Mouse (Mus musculus): Measurements from ENCODE around the gene Dbnl. TPM values are rescaled to one million over a fixed set of nuclear protein-coding genes. Genes with fewer than 3 reads are reported as not detected.

The Dbnl gene
- polyA plus RNA-seq, 1 experiment from 2014 or later: 71.2 TPM

GRCm38 (mm10) chr11:5785732-5786131, 2.6 kb upstream of the Dbnl start:
- H3K9me3 ChIP-seq (ENCODE audit: control insufficient read depth, low read length): no peaks in the 10 kb centered on the region
- no peak overlapping the region for H3K27ac ChIP-seq (replicated peaks in 1 of 2; ENCODE audit: control insufficient read depth in 1 of 2, insufficient read depth in 1 of 2, low read depth in 2 of 2, low read length in 2 of 2)
- H3K4me2 ChIP-seq (ENCODE audit: low read length): no peak overlapping the region
- H3K4me3 ChIP-seq (ENCODE audit: control insufficient read depth in 1 of 2, insufficient read depth in 1 of 2, low read depth in 1 of 2, low read length in 2 of 2): no peak overlapping the region
- peaks cover 6 to 19% of the 10 kb centered on the region in 2 experiments; a peak in 3 of 4 replicates for H3K4me1 ChIP-seq (ENCODE audit: control insufficient read depth in 2 of 2, insufficient read depth in 2 of 2, low read length in 2 of 2)
- H3K9ac ChIP-seq (ENCODE audit: low read length): no peak overlapping the region
- no peak for ATAC-seq (ENCODE audit: insufficient number of reproducible peaks, insufficient read depth, low FRiP score, low read depth)
- H3K27me3 ChIP-seq (ENCODE audit: control insufficient read depth, insufficient read depth, low read length): no peaks in the 10 kb centered on the region
- peaks cover 9% of the 10 kb centered on the region; the same call in 1 of the 2 replicates for H3K36me3 ChIP-seq (ENCODE audit: control insufficient read depth, insufficient read depth, low read length)

DNA sequence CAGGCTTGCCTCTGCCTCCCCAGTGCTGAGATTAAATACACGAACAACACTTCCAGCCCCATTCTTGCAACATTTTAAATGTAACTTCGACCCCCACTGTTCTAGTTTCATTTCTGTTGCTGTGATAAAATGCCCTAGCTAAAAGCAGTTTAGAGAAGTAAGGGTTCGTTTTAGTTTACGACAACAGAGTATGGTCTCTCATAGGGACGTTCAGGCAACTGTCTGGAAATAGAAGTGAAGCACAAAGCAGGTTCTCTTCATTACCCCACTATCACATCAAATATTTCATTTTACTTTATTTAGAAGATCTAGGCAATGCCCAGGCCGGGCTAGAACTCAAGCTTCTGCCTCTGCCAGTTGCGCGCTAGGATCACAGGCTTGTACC, 625 bp upstream of the Dbnl start:
- Histone ChIP-seq H3K9me3 (ENCODE audit: control insufficient read depth, low read length) (no peaks in the 10 kb centered on the region), H3K4me2 (ENCODE audit: low read length) (peak overlapping the region; percentile 95), H3K27ac (replicated peaks in 1 of 2; ENCODE audit: control insufficient read depth in 1 of 2, insufficient read depth in 1 of 2, low read depth in 2 of 2, low read length in 2 of 2) (peak overlapping the region; percentile 88 to 90), H3K27me3 (ENCODE audit: control insufficient read depth, insufficient read depth, low read length) (no peaks in the 10 kb centered on the region), H3K4me3 (ENCODE audit: control insufficient read depth in 1 of 2, insufficient read depth in 1 of 2, low read depth in 1 of 2, low read length in 2 of 2) (peak overlapping the region; percentile 76 to 88), H3K4me1 (ENCODE audit: control insufficient read depth in 2 of 2, insufficient read depth in 2 of 2, low read length in 2 of 2) (peaks cover 6 to 19% of the 10 kb centered on the region in 2 experiments; a peak in 3 of 4 replicates), H3K9ac (ENCODE audit: low read length) (peak overlapping the region; percentile 93), H3K36me3 (ENCODE audit: control insufficient read depth, insufficient read depth, low read length) (peaks cover 19% of the 10 kb centered on the region)
- WGBS: 33% methylated on average over 8 of the region's 8 CpGs
- no peak for ATAC-seq (ENCODE audit: insufficient number of reproducible peaks, insufficient read depth, low FRiP score, low read depth)

- no peak for ATAC-seq (ENCODE audit: insufficient number of reproducible peaks, insufficient read depth, low FRiP score, low read depth)
- H3K4me1 ChIP-seq (ENCODE audit: control insufficient read depth in 2 of 2, insufficient read depth in 2 of 2, low read length in 2 of 2): peaks cover 9 to 22% of the 10 kb centered on the region in 2 experiments; a peak in 3 of 4 replicates
- H3K4me2 ChIP-seq (ENCODE audit: low read length): peak overlapping the region; percentile 95
- no peaks in the 10 kb centered on the region for H3K9me3 ChIP-seq (ENCODE audit: control insufficient read depth, low read length)
- H3K9ac ChIP-seq (ENCODE audit: low read length): peak overlapping the region; percentile 93
- peak overlapping the region; percentile 88 to 90; a peak in 3 of 4 replicates for H3K27ac ChIP-seq (replicated peaks in 1 of 2; ENCODE audit: control insufficient read depth in 1 of 2, insufficient read depth in 1 of 2, low read depth in 2 of 2, low read length in 2 of 2)
- 53% methylated on average over 6 of the region's 6 CpGs for WGBS
- no peaks in the 10 kb centered on the region for H3K27me3 ChIP-seq (ENCODE audit: control insufficient read depth, insufficient read depth, low read length)
- H3K36me3 ChIP-seq (ENCODE audit: control insufficient read depth, insufficient read depth, low read length): peaks cover 34% of the 10 kb centered on the region
- H3K4me3 ChIP-seq (ENCODE audit: control insufficient read depth in 1 of 2, insufficient read depth in 1 of 2, low read depth in 1 of 2, low read length in 2 of 2): peak overlapping the region; percentile 76 to 88
Observed at GRCm38 (mm10) chr11:5789071-5789753, 924 bp downstream of the Dbnl start.

DNA sequence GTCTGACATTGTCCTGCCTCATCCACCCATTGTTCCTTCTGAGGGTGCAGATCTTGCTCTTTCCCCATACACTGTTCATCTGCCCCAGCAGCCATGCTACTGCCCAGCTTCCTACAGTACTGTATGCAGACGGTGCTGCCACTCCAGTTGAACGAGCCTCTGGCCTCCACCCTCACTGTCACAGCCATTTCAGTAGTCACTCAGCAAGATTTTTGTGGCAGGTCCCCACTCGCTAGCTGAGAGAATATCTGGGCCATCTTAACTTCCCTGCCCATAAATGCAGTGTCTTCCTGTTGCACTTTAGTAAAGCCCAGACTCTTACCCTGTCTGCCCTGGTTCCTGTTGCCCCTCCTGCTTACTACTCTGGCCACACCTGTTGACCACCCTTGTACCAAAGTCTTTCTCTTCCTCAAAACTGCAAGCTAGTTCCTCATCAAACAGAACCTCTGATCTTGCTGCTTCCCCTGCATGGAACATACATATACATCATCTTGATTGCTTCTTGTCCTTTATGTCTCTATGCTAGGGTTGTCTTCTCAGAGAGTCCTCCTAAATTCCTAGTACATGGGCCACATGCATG, 1.6 kb downstream of the Dbnl start:
- peak overlapping the region; percentile 93 for H3K9ac ChIP-seq (ENCODE audit: low read length)
- H3K4me1 ChIP-seq (ENCODE audit: control insufficient read depth in 2 of 2, insufficient read depth in 2 of 2, low read length in 2 of 2): peaks cover 9 to 22% of the 10 kb centered on the region in 2 experiments; a peak in 3 of 4 replicates
- WGBS: 54% methylated on average over 3 of the region's 3 CpGs
- peaks cover 40% of the 10 kb centered on the region for H3K36me3 ChIP-seq (ENCODE audit: control insufficient read depth, insufficient read depth, low read length)
- no peak overlapping the region for H3K4me3 ChIP-seq (ENCODE audit: control insufficient read depth in 1 of 2, insufficient read depth in 1 of 2, low read depth in 1 of 2, low read length in 2 of 2)
- 0 out of 4 replicates have a peak overlapping the region, but pooled peaks of 1 of the 2 experiments have one; percentile 90 for H3K27ac ChIP-seq (replicated peaks in 1 of 2; ENCODE audit: control insufficient read depth in 1 of 2, insufficient read depth in 1 of 2, low read depth in 2 of 2, low read length in 2 of 2)
- no peak for ATAC-seq (ENCODE audit: insufficient number of reproducible peaks, insufficient read depth, low FRiP score, low read depth)
- peak overlapping the region; percentile 95 for H3K4me2 ChIP-seq (ENCODE audit: low read length)
- no peaks in the 10 kb centered on the region for H3K27me3 ChIP-seq (ENCODE audit: control insufficient read depth, insufficient read depth, low read length)
- H3K9me3 ChIP-seq (ENCODE audit: control insufficient read depth, low read length): no peaks in the 10 kb centered on the region

DNA sequence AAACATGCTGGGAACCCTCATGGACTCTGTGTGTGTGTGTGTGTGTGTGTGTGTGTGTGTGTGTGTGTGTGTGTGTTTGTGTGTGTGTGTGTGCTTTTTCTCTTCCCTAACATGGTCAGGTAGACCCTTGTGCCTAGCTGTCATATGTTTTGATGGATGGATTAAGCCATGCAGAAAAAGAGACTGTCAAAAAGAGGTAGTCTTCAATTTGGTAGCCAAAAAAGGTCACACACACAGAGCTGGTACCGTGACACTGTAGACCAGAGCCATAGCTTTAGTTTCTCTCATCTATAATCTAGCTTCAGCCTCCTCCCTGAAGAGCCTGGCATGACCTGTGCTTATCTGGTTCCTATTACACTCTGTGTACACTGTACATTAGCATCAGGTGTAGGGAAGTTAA, 2.1 kb downstream of the Dbnl start:
- Histone ChIP-seq H3K27ac (replicated peaks in 1 of 2; ENCODE audit: control insufficient read depth in 1 of 2, insufficient read depth in 1 of 2, low read depth in 2 of 2, low read length in 2 of 2) (no peak overlapping the region), H3K27me3 (ENCODE audit: control insufficient read depth, insufficient read depth, low read length) (no peaks in the 10 kb centered on the region), H3K4me3 (ENCODE audit: control insufficient read depth in 1 of 2, insufficient read depth in 1 of 2, low read depth in 1 of 2, low read length in 2 of 2) (no peak overlapping the region), H3K9me3 (ENCODE audit: control insufficient read depth, low read length) (no peaks in the 10 kb centered on the region), H3K4me1 (ENCODE audit: control insufficient read depth in 2 of 2, insufficient read depth in 2 of 2, low read length in 2 of 2) (peaks cover 13 to 27% of the 10 kb centered on the region in 2 experiments), H3K36me3 (ENCODE audit: control insufficient read depth, insufficient read depth, low read length) (peaks cover 46% of the 10 kb centered on the region), H3K9ac (ENCODE audit: low read length) (no peak overlapping the region), H3K4me2 (ENCODE audit: low read length) (no peak overlapping the region)
- 90% methylated on average over 1 of the region's 1 CpGs for whole genome bisulfite sequencing
- no peak for ATAC-seq (ENCODE audit: insufficient number of reproducible peaks, insufficient read depth, low FRiP score, low read depth)

- WGBS: 83% methylated on average over 9 of the region's 9 CpGs
- Histone ChIP-seq H3K27me3 (ENCODE audit: control insufficient read depth, insufficient read depth, low read length) (no peaks in the 10 kb centered on the region), H3K4me3 (ENCODE audit: control insufficient read depth in 1 of 2, insufficient read depth in 1 of 2, low read depth in 1 of 2, low read length in 2 of 2) (no peak overlapping the region), H3K4me2 (ENCODE audit: low read length) (no peak overlapping the region), H3K36me3 (ENCODE audit: control insufficient read depth, insufficient read depth, low read length) (peaks cover 93% of the 10 kb centered on the region), H3K4me1 (ENCODE audit: control insufficient read depth in 2 of 2, insufficient read depth in 2 of 2, low read length in 2 of 2) (peaks cover 17 to 19% of the 10 kb centered on the region in 2 experiments), H3K9me3 (ENCODE audit: control insufficient read depth, low read length) (no peaks in the 10 kb centered on the region), H3K27ac (replicated peaks in 1 of 2; ENCODE audit: control insufficient read depth in 1 of 2, insufficient read depth in 1 of 2, low read depth in 2 of 2, low read length in 2 of 2) (peak overlapping the region; percentile 80 to 81), H3K9ac (ENCODE audit: low read length) (no peak overlapping the region; the same call in 1 of the 2 replicates)
- no peak for ATAC-seq (ENCODE audit: insufficient number of reproducible peaks, insufficient read depth, low FRiP score, low read depth)
Observed at GRCm38 (mm10) chr11:5795290-5795689, 7.0 kb downstream of the Dbnl start.

GRCm38 (mm10) chr11:5795706-5796105, 7.4 kb downstream of the Dbnl start:
- no peak overlapping the region for H3K9ac ChIP-seq (ENCODE audit: low read length)
- 45% methylated on average over 7 of the region's 7 CpGs for WGBS
- no peak overlapping the region for H3K4me2 ChIP-seq (ENCODE audit: low read length)
- peak overlapping the region; percentile 80 to 81 for H3K27ac ChIP-seq (replicated peaks in 1 of 2; ENCODE audit: control insufficient read depth in 1 of 2, insufficient read depth in 1 of 2, low read depth in 2 of 2, low read length in 2 of 2)
- peaks cover 17 to 23% of the 10 kb centered on the region in 2 experiments for H3K4me1 ChIP-seq (ENCODE audit: control insufficient read depth in 2 of 2, insufficient read depth in 2 of 2, low read length in 2 of 2)
- H3K9me3 ChIP-seq (ENCODE audit: control insufficient read depth, low read length): no peaks in the 10 kb centered on the region
- peaks cover 95% of the 10 kb centered on the region for H3K36me3 ChIP-seq (ENCODE audit: control insufficient read depth, insufficient read depth, low read length)
- ATAC-seq (ENCODE audit: insufficient number of reproducible peaks, insufficient read depth, low FRiP score, low read depth): peak; percentile 31
- H3K27me3 ChIP-seq (ENCODE audit: control insufficient read depth, insufficient read depth, low read length): no peaks in the 10 kb centered on the region
- H3K4me3 ChIP-seq (ENCODE audit: control insufficient read depth in 1 of 2, insufficient read depth in 1 of 2, low read depth in 1 of 2, low read length in 2 of 2): no peak overlapping the region
